Mouse (Mus musculus): Measurements from ENCODE around the gene Eepd1. TPM values are rescaled to one million over a fixed set of nuclear protein-coding genes. Genes with fewer than 3 reads are reported as not detected.

The Eepd1 gene
- total and polyA plus RNA-seq, 3 experiments: 0.85 to 1.6 TPM; not detected in 1

GRCm38 (mm10) chr9:25552532-25552931, 71.2 kb downstream of the Eepd1 start:
- Histone ChIP-seq H3K27me3 (ENCODE audit: control insufficient read depth in 1 of 2, insufficient read depth in 2 of 2, low read length in 2 of 2) (no peaks in the 10 kb centered on the region), H3K36me3 (ENCODE audit: control insufficient read depth in 1 of 2, insufficient read depth in 2 of 2, low read length in 2 of 2) (peaks cover 0 to 3% of the 10 kb centered on the region in 2 experiments; a peak in 2 of 4 replicates), H3K79me2 (ENCODE audit: control insufficient read depth, insufficient read depth, low read length, poor library complexity) (no peaks in the 10 kb centered on the region), H3K9ac (ENCODE audit: control insufficient read depth, low read depth, low read length, poor library complexity, severe bottlenecking) (no peak overlapping the region), H3K4me1 (ENCODE audit: control insufficient read depth in 1 of 2, insufficient read depth in 2 of 2, low read length in 2 of 2) (peaks cover 3 to 5% of the 10 kb centered on the region in 2 experiments), H3K9me3 (replicated peaks; ENCODE audit: insufficient read depth, low read length) (no peaks in the 10 kb centered on the region), H3K4me3 (ENCODE audit: control insufficient read depth in 1 of 2, insufficient read depth in 1 of 2, low read depth in 2 of 2, low read length in 2 of 2) (no peak overlapping the region), H3K27ac (ENCODE audit: control insufficient read depth, low read depth, low read length) (no peak overlapping the region)
- no peak for TF ChIP-seq GATA1 (IDR thresholded peaks at IDR 0.05; ENCODE audit: low read depth, low read length)
- no peak for TF ChIP-seq JUND (IDR thresholded peaks at IDR 0.05; ENCODE audit: low read depth, low read length)
- TF ChIP-seq MAX (IDR thresholded peaks at IDR 0.05; ENCODE audit: low read length): no peak
- TF ChIP-seq ZMIZ1 (IDR thresholded peaks at IDR 0.05; ENCODE audit: low read depth, low read length): no peak
- TF ChIP-seq EP300 (IDR thresholded peaks at IDR 0.05; ENCODE audit: low read depth in 1 of 2, low read length in 2 of 2): no peak
- no peak for TF ChIP-seq MAZ (IDR thresholded peaks at IDR 0.05; ENCODE audit: low read depth, low read length)
- no peak for TF ChIP-seq CTCF (IDR thresholded peaks at IDR 0.05 in 2 of 3, conservative IDR thresholded peaks at IDR 0.05 in 1 of 3; ENCODE audit: control insufficient read depth in 1 of 3, insufficient read depth in 1 of 3, low read depth in 2 of 3, low read length in 3 of 3, poor library complexity in 1 of 3, severe bottlenecking in 1 of 3)
- TF ChIP-seq TAL1 (IDR thresholded peaks at IDR 0.05; ENCODE audit: low read length): no peak
- TF ChIP-seq TCF12 (IDR thresholded peaks at IDR 0.05; ENCODE audit: low read depth, low read length): no peak
- TF ChIP-seq ZC3H11A (IDR thresholded peaks at IDR 0.05; ENCODE audit: low read depth, low read length): no peak
- peak; percentile 47 for DNase-seq (ENCODE audit: low read depth, low spot score)

- H3K4me3 ChIP-seq (ENCODE audit: control insufficient read depth in 1 of 2, insufficient read depth in 1 of 2, low read depth in 2 of 2, low read length in 2 of 2): no peak overlapping the region
- peaks cover 5 to 7% of the 10 kb centered on the region in 2 experiments for H3K4me1 ChIP-seq (ENCODE audit: control insufficient read depth in 1 of 2, insufficient read depth in 2 of 2, low read length in 2 of 2)
- peaks cover 0 to 3% of the 10 kb centered on the region in 2 experiments; a peak in 2 of 4 replicates for H3K36me3 ChIP-seq (ENCODE audit: control insufficient read depth in 1 of 2, insufficient read depth in 2 of 2, low read length in 2 of 2)
- H3K9me3 ChIP-seq (replicated peaks; ENCODE audit: insufficient read depth, low read length): no peaks in the 10 kb centered on the region
- H3K9ac ChIP-seq (ENCODE audit: control insufficient read depth, low read depth, low read length, poor library complexity, severe bottlenecking): no peak overlapping the region
- TF ChIP-seq CHD1 (IDR thresholded peaks at IDR 0.05; ENCODE audit: low read depth, low read length): no peak
- TF ChIP-seq MAX (IDR thresholded peaks at IDR 0.05; ENCODE audit: low read length): no peak
- TF ChIP-seq MYC (IDR thresholded peaks at IDR 0.05; ENCODE audit: low read depth, low read length): no peak
- no peak for TF ChIP-seq ZKSCAN1 (IDR thresholded peaks at IDR 0.05; ENCODE audit: low read depth, low read length)
- no peak for TF ChIP-seq RAD21 (IDR thresholded peaks at IDR 0.05; ENCODE audit: low read depth, low read length)
- TF ChIP-seq NELFE (IDR thresholded peaks at IDR 0.05; ENCODE audit: low read depth, low read length): no peak
- no peak for TF ChIP-seq SIN3A (IDR thresholded peaks at IDR 0.05; ENCODE audit: low read length)
- no peak for TF ChIP-seq POLR2A (IDR thresholded peaks at IDR 0.05; ENCODE audit: control insufficient read depth in 1 of 2, insufficient read depth in 1 of 2, low read depth in 1 of 2, low read length in 2 of 2, poor library complexity in 1 of 2)
- no peak for TF ChIP-seq KAT2A (conservative IDR thresholded peaks at IDR 0.05; ENCODE audit: low read depth, low read length)
- no peak for TF ChIP-seq NRF1 (IDR thresholded peaks at IDR 0.05; ENCODE audit: insufficient read depth, low read depth, low read length, poor library complexity, severe bottlenecking)
- TF ChIP-seq CHD2 (IDR thresholded peaks at IDR 0.05; ENCODE audit: low read length): no peak
- TF ChIP-seq GABPA (IDR thresholded peaks at IDR 0.05; ENCODE audit: low read depth, low read length): no peak
- TF ChIP-seq BHLHE40 (IDR thresholded peaks at IDR 0.05; ENCODE audit: borderline replicate concordance, low read depth, low read length): no peak
- TF ChIP-seq USF1 (IDR thresholded peaks at IDR 0.05; ENCODE audit: low read depth, low read length): no peak
- no peak for TF ChIP-seq ZNF384 (IDR thresholded peaks at IDR 0.05; ENCODE audit: low read depth, low read length)
- no peak for TF ChIP-seq SMC3 (IDR thresholded peaks at IDR 0.05; ENCODE audit: low read depth, low read length)
- TF ChIP-seq MAFK (IDR thresholded peaks at IDR 0.05; ENCODE audit: borderline replicate concordance, low read depth, low read length): no peak
- TF ChIP-seq TCF12 (IDR thresholded peaks at IDR 0.05; ENCODE audit: low read depth, low read length): no peak
- TF ChIP-seq ZC3H11A (IDR thresholded peaks at IDR 0.05; ENCODE audit: low read depth, low read length): no peak
- TF ChIP-seq EP300 (IDR thresholded peaks at IDR 0.05; ENCODE audit: low read depth in 1 of 2, low read length in 2 of 2): no peak
- no peak overlapping the region for H3K27ac ChIP-seq (ENCODE audit: control insufficient read depth, low read depth, low read length)
- no peaks in the 10 kb centered on the region for H3K79me2 ChIP-seq (ENCODE audit: control insufficient read depth, insufficient read depth, low read length, poor library complexity)
- no peak for DNase-seq (ENCODE audit: low read depth, low spot score)
- H3K27me3 ChIP-seq (ENCODE audit: control insufficient read depth in 1 of 2, insufficient read depth in 2 of 2, low read length in 2 of 2): no peaks in the 10 kb centered on the region
These were observed 73.0 kb downstream of the Eepd1 start for GRCm38 (mm10) chr9:25554246-25554803.
